Mouse (Mus musculus): ENCODE measurements around the gene Notch2.

DNA sequence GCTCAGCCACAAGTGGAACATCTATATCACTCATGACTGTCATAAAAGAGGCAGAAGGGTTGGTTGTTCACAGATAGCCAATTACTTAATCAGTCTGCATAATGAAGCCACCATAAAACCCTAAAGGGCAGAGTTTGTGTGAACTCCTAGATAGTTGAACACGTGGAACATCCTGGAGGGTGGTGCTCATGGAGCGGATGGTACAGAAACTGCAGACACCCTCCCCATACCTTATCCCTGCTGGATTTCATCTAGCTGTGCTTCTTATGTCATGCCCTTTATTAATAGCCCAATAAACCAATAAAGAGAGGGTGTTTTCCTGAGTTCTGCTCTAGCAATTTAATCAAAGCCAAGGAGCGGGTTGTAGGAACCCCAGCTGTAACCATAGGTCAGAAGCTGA lies 174.4 kb downstream of the Notch2 start:
- no peak for TF ChIP-seq CTCF (IDR thresholded peaks at IDR 0.05; ENCODE audit: borderline replicate concordance, insufficient read depth, low read length)
- no peak for TF ChIP-seq POLR2A (IDR thresholded peaks at IDR 0.05; ENCODE audit: low read depth, low read length)
